Mouse (Mus musculus): ENCODE data around the gene Chmp4b. TPM values are rescaled to one million over a fixed set of nuclear protein-coding genes. Genes with fewer than 3 reads are reported as not detected.

Gene Chmp4b
- polyA plus RNA-seq, 1 experiment = 102 TPM

GRCm38 (mm10) chr2:154630531-154630930, 21.0 kb upstream of the Chmp4b start:
- 88% methylated on average over 5 of the region's 5 CpGs for WGBS

GRCm38 (mm10) chr2:154632203-154632780, 19.2 kb upstream of the Chmp4b start:
- Histone ChIP-seq H3K27ac (ENCODE audit: insufficient read depth, low read depth, low read length) (no peak overlapping the region), H3K4me3 (ENCODE audit: insufficient read depth, low read depth, low read length) (no peak overlapping the region), H3K27me3 (replicated peaks; ENCODE audit: control insufficient read depth, insufficient read depth, low read length) (no peaks in the 10 kb centered on the region), H3K36me3 (ENCODE audit: control insufficient read depth, insufficient read depth, low read length) (0 out of 2 replicates have a peak, but pooled peaks cover 3% of the 10 kb centered on the region), H3K4me1 (ENCODE audit: control insufficient read depth, insufficient read depth, low read length) (no peaks in the 10 kb centered on the region)
- no peak for DNase-seq
- no peak for TF ChIP-seq CTCF (conservative IDR thresholded peaks at IDR 0.05; ENCODE audit: insufficient read depth, insufficient read length, low read depth, low read length)
- no peak for TF ChIP-seq POLR2A (IDR thresholded peaks at IDR 0.05; ENCODE audit: low read depth, low read length)
- 88% methylated on average over 16 of the region's 16 CpGs for WGBS

More at GRCm38 (mm10) chr2:154630531-154630930, 21.0 kb upstream of the Chmp4b start:
- H3K27ac ChIP-seq (ENCODE audit: insufficient read depth, low read depth, low read length) = no peak overlapping the region
- H3K36me3 ChIP-seq (ENCODE audit: control insufficient read depth, insufficient read depth, low read length) = 0 out of 2 replicates have a peak, but pooled peaks cover 3% of the 10 kb centered on the region
- TF ChIP-seq POLR2A (IDR thresholded peaks at IDR 0.05; ENCODE audit: low read depth, low read length) = no peak
- TF ChIP-seq CTCF (conservative IDR thresholded peaks at IDR 0.05; ENCODE audit: insufficient read depth, insufficient read length, low read depth, low read length) = no peak
- no peak overlapping the region for H3K4me3 ChIP-seq (ENCODE audit: insufficient read depth, low read depth, low read length)
- no peak for DNase-seq
- H3K27me3 ChIP-seq (replicated peaks; ENCODE audit: control insufficient read depth, insufficient read depth, low read length) = no peaks in the 10 kb centered on the region
- H3K4me1 ChIP-seq (ENCODE audit: control insufficient read depth, insufficient read depth, low read length) = no peaks in the 10 kb centered on the region

DNA sequence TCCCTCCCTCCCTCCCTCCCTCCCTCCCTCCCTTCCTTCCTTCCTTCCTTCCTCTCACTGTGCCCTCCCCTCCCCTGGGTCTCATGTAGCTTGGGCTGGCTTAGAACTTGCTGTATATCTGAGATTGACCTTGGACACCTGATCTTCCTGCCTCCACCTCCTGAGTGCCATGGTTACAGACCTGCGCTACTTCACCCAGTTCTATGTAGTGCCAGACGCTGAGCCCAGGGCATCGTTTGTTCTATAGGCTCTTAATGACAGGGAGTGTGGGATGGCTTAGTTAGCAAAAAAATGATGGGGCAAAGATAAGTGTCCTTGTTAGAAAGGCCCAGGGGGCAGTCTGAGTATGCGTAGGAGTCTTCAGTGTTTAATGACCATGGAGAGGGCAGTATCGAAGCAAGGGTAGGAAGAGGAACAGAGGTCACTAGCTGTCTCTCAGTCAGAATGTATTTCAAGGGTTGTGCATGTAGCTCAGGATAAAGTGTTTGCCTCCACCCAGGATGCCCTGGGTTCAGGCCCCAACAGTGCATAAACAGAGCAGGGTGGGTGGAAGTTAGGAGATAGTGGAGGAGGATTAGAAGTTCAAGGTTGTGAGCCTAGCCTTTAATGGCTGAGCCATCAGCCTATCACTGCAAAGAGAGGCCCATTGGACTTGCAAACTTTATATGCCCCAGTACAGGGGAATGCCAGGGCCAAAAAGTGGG, 18.3 kb upstream of the Chmp4b start:
- Histone ChIP-seq H3K4me3 (ENCODE audit: insufficient read depth, low read depth, low read length) (no peak overlapping the region), H3K27me3 (replicated peaks; ENCODE audit: control insufficient read depth, insufficient read depth, low read length) (no peaks in the 10 kb centered on the region), H3K36me3 (ENCODE audit: control insufficient read depth, insufficient read depth, low read length) (0 out of 2 replicates have a peak, but pooled peaks cover 3% of the 10 kb centered on the region), H3K4me1 (ENCODE audit: control insufficient read depth, insufficient read depth, low read length) (no peaks in the 10 kb centered on the region), H3K27ac (ENCODE audit: insufficient read depth, low read depth, low read length) (no peak overlapping the region)
- no peak for DNase-seq
- TF ChIP-seq POLR2A (IDR thresholded peaks at IDR 0.05; ENCODE audit: low read depth, low read length) = no peak
- TF ChIP-seq CTCF (conservative IDR thresholded peaks at IDR 0.05; ENCODE audit: insufficient read depth, insufficient read length, low read depth, low read length) = no peak
- 85% methylated on average over 5 of the region's 5 CpGs for WGBS

GRCm38 (mm10) chr2:154633876-154634644, 17.4 kb upstream of the Chmp4b start:
- H3K36me3 ChIP-seq (ENCODE audit: control insufficient read depth, insufficient read depth, low read length) = 0 out of 2 replicates have a peak, but pooled peaks cover 3% of the 10 kb centered on the region

DNA sequence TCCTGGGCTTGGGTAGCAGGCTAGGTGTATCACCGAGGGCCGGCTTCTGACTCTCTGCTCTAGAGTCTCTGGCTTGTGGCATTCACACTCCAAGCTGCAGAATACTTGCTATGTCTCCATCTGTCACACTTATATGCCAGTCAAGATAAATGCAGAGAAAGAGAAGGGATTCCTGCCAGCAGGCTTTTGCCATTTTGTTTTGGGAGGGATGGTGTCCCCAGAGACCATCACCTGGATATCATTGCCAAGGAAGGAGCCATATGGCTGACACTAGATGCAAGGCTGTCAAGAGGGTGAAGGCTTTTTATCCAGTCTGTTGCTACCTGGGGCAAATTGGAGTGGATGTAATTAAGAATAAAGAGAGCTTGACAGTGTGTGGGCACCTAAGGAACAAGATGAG, 15.7 kb upstream of the Chmp4b start:
- TF ChIP-seq CTCF (conservative IDR thresholded peaks at IDR 0.05; ENCODE audit: insufficient read depth, insufficient read length, low read depth, low read length) (no peak), POLR2A (IDR thresholded peaks at IDR 0.05; ENCODE audit: low read depth, low read length) (no peak)
- H3K27ac ChIP-seq (ENCODE audit: insufficient read depth, low read depth, low read length) = no peak overlapping the region
- no peaks in the 10 kb centered on the region for H3K27me3 ChIP-seq (replicated peaks; ENCODE audit: control insufficient read depth, insufficient read depth, low read length)
- no peaks in the 10 kb centered on the region for H3K36me3 ChIP-seq (ENCODE audit: control insufficient read depth, insufficient read depth, low read length)
- H3K4me3 ChIP-seq (ENCODE audit: insufficient read depth, low read depth, low read length) = no peak overlapping the region
- no peaks in the 10 kb centered on the region for H3K4me1 ChIP-seq (ENCODE audit: control insufficient read depth, insufficient read depth, low read length)
- DNase-seq = no peak
- WGBS = 95% methylated on average over 2 of the region's 2 CpGs

More at GRCm38 (mm10) chr2:154633876-154634644, 17.4 kb upstream of the Chmp4b start:
- DNase-seq = no peak
- TF ChIP-seq POLR2A (IDR thresholded peaks at IDR 0.05; ENCODE audit: low read depth, low read length) = no peak
- no peak for TF ChIP-seq CTCF (conservative IDR thresholded peaks at IDR 0.05; ENCODE audit: insufficient read depth, insufficient read length, low read depth, low read length)
- H3K4me3 ChIP-seq (ENCODE audit: insufficient read depth, low read depth, low read length) = no peak overlapping the region
- no peaks in the 10 kb centered on the region for H3K27me3 ChIP-seq (replicated peaks; ENCODE audit: control insufficient read depth, insufficient read depth, low read length)
- no peak overlapping the region for H3K27ac ChIP-seq (ENCODE audit: insufficient read depth, low read depth, low read length)
- H3K4me1 ChIP-seq (ENCODE audit: control insufficient read depth, insufficient read depth, low read length) = no peaks in the 10 kb centered on the region
- WGBS = 91% methylated on average over 9 of the region's 9 CpGs

DNA sequence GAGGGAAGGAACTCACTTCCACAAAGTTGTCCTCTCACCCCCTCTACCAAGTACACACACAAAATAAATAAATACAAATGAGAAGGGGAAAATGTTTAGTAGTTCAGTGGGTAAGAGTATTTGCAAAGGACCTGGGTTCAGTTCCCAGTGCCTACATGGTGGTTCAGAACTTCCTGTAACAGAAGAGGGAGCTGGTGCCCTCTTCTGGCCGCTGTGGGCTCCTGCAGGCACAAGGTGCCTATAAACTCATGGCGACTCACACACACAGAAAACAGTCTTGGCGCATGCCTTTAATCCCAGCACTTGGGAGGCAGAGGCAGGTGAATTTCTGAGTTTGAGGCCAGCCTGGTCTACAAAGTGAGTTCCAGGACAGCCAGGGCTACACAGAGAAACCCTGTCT, 13.0 kb upstream of the Chmp4b start:
- TF ChIP-seq POLR2A (IDR thresholded peaks at IDR 0.05; ENCODE audit: low read depth, low read length) (no peak), CTCF (conservative IDR thresholded peaks at IDR 0.05; ENCODE audit: insufficient read depth, insufficient read length, low read depth, low read length) (no peak)
- DNase-seq = no peak
- Histone ChIP-seq H3K4me3 (ENCODE audit: insufficient read depth, low read depth, low read length) (no peak overlapping the region), H3K27ac (ENCODE audit: insufficient read depth, low read depth, low read length) (no peak overlapping the region), H3K4me1 (ENCODE audit: control insufficient read depth, insufficient read depth, low read length) (no peaks in the 10 kb centered on the region), H3K36me3 (ENCODE audit: control insufficient read depth, insufficient read depth, low read length) (no peaks in the 10 kb centered on the region), H3K27me3 (replicated peaks; ENCODE audit: control insufficient read depth, insufficient read depth, low read length) (no peaks in the 10 kb centered on the region)
- WGBS = 93% methylated on average over 3 of the region's 3 CpGs

GRCm38 (mm10) chr2:154639115-154639514, 12.4 kb upstream of the Chmp4b start:
- DNase-seq = no peak
- WGBS = 80% methylated on average over 4 of the region's 4 CpGs
- Histone ChIP-seq H3K27me3 (replicated peaks; ENCODE audit: control insufficient read depth, insufficient read depth, low read length) (no peaks in the 10 kb centered on the region), H3K36me3 (ENCODE audit: control insufficient read depth, insufficient read depth, low read length) (no peaks in the 10 kb centered on the region), H3K4me1 (ENCODE audit: control insufficient read depth, insufficient read depth, low read length) (no peaks in the 10 kb centered on the region), H3K27ac (ENCODE audit: insufficient read depth, low read depth, low read length) (no peak overlapping the region), H3K4me3 (ENCODE audit: insufficient read depth, low read depth, low read length) (no peak overlapping the region)
- no peak for TF ChIP-seq POLR2A (IDR thresholded peaks at IDR 0.05; ENCODE audit: low read depth, low read length)
- no peak for TF ChIP-seq CTCF (conservative IDR thresholded peaks at IDR 0.05; ENCODE audit: insufficient read depth, insufficient read length, low read depth, low read length)

Data from kidney, adult 2 months (tissue).